Mouse (Mus musculus) MEL (cell line): ENCODE data around the gene Fezf2.

Source experiments
- CTCF ChIP-seq, 3 experiments: IDR thresholded peaks in 2 of 3; conservative IDR thresholded peaks in 1 of 3; 2 replicates each; pipeline ENCODE4 v1.5.1; 2011 to 2012; ENCODE audit warnings: low read length in 3 of 3, low read depth in 2 of 3, mild to moderate bottlenecking in 2 of 3, improper control_type of control experiment in 1 of 3, inconsistent platforms in 1 of 3, mixed read lengths in 1 of 3, moderate library complexity in 1 of 3; ENCODE audit not compliant: control insufficient read depth in 1 of 3, insufficient read depth in 1 of 3, poor library complexity in 1 of 3, severe bottlenecking in 1 of 3
- TCF12 ChIP-seq: IDR thresholded peaks from 2 replicates; pipeline ENCODE4 v1.6.1; 2014; ENCODE audit warnings: low read depth, mild to moderate bottlenecking, inconsistent platforms, low read length, improper control_type of control experiment, moderate library complexity

DNA sequence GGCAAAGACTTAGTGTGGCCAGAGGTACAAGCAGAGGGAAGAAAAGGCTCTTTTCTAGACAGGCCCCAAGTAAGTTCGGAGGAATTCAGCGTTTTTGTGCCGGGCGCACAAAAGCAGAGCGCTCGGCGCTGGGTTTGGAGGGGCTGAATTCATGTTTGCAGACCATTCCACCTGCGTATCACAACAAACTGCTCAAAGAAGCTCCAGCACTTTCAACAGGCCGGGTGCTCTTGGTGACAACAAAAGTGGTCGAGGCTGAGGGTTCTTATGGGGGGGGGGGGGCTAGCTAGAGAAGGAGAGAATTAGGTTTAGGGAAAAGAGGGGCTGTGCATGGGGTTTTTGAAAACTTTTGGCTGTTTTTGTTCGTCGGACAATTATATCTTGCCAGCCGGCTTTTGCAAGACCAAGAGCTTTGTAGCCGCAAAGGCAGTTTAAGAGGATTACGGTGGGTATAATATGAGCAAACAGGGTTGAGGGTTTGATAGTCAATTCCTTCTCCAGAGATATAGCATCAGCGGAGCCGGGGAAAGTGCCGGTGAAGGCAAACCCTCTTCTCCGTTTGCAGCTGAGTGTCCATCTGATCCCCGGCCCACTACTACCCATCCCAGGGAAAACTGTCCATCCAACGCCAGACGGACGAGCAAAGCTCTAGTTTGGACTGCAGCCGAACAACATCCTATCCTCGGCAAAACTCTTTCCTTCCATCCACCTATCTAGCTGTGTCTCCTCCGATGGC lies 956 bp downstream of the Fezf2 start:
- TF ChIP-seq CTCF (IDR thresholded peaks at IDR 0.05 in 2 of 3, conservative IDR thresholded peaks at IDR 0.05 in 1 of 3; ENCODE audit: control insufficient read depth in 1 of 3, insufficient read depth in 1 of 3, low read depth in 2 of 3, low read length in 3 of 3, poor library complexity in 1 of 3, severe bottlenecking in 1 of 3) (no peak), TCF12 (no peak)
